Mouse (Mus musculus): ENCODE data around the gene Smim1.

GRCm38 (mm10) chr4:154015476-154015875 lies 10.6 kb downstream of the Smim1 start:
- TF ChIP-seq REST (IDR thresholded peaks at IDR 0.05; ENCODE audit: insufficient read depth, insufficient read length) (no peak), POLR2A (IDR thresholded peaks at IDR 0.05; ENCODE audit: insufficient read length, low read depth) (no peak), MYOD1 (IDR thresholded peaks at IDR 0.05; ENCODE audit: control insufficient read depth in 1 of 3, insufficient read length in 2 of 3, low read depth in 2 of 3) (no peak), TCF12 (IDR thresholded peaks at IDR 0.05; ENCODE audit: insufficient read depth, poor library complexity, severe bottlenecking) (no peak), MYOG (IDR thresholded peaks at IDR 0.05; ENCODE audit: control insufficient read depth in 1 of 3, insufficient read depth in 1 of 3, insufficient read length in 2 of 3, low read depth in 2 of 3) (no peak), CEBPB (IDR thresholded peaks at IDR 0.05; ENCODE audit: insufficient read depth, poor library complexity, severe bottlenecking) (no peak)
